Mouse (Mus musculus) 416B (cell line): ENCODE results near the gene Pgc.
A peak's percentile ranks its signal among the peaks of the same experiment; 100 is the strongest.

Experiments
- DNase-seq: peaks from one replicate; pipeline ENCODE4 v3.0.0; 2011; ENCODE audit warnings: low read depth

Pgc gene

DNA sequence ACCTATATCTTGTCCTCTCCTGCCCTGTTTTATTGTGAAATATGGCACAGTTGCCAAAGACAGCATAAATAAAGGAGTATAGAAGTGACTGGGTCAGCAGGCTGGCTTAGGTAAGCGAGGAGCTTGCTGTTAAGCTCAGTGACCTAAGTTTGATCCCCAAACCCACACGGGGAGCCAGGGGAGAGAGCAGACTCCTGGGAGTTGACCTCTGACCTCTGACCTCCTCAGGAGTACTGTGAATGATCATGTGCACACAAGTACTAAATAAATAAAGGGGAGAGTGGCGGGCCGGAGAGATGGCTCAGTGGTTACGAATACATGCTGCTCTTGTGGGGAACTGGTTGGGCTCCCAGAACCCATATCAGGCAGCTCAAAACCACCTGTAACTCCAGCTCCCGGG lies 23.5 kb downstream of the Pgc start:
- no peak for DNase-seq

GRCm38 (mm10) chr17:47751811-47752210 lies 25.2 kb downstream of the Pgc start:
- DNase-seq = no peak

GRCm38 (mm10) chr17:47753130-47753775 lies 26.6 kb downstream of the Pgc start:
- no peak for DNase-seq

DNA sequence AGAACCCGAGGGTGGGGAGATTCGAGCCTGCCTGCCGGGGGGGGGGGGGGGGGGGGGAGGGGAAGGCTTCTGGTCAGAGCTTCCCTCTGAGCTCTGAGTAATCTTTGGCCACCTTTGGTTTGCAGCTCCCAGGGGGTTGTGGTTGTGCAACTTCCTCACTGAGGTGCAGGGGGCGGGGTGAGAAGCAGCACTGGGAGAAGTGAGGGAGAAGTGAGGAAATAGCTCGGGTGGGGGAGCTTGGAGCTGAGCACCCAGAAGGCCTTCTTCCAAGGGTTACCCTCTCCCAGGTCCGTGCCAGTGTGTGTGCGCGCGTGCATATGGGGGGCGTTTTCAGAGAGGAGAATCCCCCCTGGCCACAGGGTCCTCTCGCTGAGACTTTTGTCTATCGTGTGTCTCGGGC lies 27.6 kb downstream of the Pgc start:
- DNase-seq = peak; percentile 95

DNA sequence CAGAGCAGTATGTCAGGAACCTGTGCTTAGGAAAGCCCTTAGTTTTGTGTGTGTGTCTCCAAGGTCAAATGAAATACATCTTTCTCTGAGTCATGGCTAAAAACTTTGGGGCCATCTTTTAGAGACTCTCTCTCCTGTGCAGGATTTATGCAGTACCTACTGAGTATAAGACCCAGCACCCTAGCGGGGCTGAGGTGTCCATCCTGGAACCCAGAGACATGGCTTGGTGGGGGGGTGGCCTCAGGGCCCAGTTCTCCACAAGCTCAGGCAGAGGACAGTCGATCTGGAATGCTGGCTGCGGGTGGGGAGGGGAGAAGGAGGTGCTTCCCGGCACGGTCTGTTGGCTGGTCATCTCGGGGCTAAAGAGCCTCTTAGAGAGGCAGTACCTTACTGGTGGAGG lies 29.7 kb downstream of the Pgc start:
- DNase-seq = peak; percentile 37

- DNase-seq = no peak
Measured at GRCm38 (mm10) chr17:47757056-47757610, 30.5 kb downstream of the Pgc start.

DNA sequence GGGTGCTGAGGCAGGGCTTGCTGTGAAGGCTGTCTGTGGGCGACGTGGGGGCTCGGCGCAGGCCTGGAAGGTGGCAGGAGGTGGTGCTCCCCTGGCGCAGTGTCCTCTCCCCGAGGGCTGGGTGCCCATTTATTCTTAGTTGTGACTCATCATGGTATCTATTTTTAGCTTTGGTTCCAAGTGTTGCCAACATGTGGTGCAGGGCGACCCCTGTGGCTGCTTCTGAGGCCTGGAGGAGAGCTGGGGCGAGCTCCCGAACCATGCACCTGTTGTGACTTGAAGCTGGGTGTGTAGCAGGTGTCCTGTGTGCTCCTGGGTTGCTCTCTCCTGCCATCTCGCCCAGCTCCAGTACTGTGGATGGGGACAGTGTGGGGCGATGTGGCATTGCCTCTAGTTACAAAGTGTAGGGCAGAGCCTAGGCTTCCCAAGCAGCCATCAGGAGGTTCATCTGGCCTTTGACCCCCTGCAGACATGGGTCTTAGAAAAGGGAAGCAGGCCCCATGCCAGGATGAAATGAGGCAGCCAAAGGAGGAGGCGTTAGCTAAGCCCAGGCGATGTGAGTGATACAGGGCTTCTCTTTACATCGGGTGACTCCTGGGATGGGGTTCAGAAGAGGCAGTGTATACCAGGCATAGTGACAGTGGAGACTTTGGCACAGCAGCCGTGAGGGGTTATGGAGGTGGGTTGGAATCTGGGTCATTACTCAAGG lies 33.2 kb downstream of the Pgc start:
- DNase-seq = peak; percentile 76

DNA sequence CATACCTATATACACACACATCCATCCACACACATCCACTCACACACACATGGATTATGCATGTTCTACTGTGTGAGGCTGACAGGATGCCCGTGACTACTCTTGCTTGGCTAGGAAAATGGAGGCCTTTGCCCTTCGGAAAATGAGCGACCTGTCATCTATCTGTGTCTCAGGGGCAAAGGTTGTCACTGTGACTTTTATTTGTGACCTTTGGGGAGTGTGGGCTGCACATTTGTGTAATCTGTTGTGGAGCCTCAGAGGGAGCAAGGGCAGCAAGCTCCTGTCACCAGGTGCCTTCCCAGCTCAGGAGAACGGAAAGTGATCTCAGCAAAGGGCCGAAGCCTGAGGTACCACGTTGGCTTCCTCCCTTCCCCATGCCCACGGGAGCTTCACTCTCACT lies 35.4 kb downstream of the Pgc start:
- no peak for DNase-seq

DNA sequence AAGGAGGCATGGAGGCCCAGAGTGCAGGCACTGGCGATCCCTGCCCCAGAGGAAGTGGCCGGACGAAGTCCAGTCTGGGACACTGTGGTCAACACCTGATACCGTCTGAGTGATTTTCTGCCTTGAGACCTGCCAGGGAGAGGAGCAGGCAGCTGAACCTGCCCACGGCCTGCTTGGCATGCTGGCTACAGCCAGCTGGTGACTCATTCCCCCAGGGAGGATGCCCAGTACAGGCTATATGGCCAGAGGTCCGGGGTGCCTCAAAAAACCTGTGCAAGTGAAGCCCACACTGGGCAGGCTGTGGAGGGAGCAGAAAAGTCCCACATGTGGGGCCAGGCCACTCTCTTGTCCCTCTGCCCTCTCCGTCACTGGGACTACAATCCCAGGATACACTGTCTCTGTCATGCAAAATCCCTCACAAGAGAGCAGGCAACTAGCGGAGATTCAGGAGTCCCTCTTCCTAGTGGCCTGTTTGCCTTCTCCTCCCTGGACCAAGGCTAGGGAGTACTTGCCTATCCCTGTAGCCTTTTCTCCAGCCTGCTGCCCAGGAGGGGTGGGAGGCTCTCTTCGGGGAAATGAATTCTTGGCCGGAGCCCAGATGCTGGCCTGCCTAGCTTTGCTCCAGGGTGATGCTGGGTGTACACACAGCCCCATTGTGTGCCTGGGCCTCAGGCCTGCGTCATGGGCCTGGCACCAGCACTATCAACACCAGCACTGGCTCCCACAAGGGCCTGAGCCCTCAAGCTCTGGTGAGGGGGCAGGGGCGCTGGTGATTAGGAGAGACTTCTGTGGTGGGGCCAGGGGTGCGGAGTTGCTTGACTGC lies 36.1 kb downstream of the Pgc start:
- peak; percentile 29 for DNase-seq

- no peak for DNase-seq
Measured at GRCm38 (mm10) chr17:47765986-47766385, 39.3 kb downstream of the Pgc start.

DNA sequence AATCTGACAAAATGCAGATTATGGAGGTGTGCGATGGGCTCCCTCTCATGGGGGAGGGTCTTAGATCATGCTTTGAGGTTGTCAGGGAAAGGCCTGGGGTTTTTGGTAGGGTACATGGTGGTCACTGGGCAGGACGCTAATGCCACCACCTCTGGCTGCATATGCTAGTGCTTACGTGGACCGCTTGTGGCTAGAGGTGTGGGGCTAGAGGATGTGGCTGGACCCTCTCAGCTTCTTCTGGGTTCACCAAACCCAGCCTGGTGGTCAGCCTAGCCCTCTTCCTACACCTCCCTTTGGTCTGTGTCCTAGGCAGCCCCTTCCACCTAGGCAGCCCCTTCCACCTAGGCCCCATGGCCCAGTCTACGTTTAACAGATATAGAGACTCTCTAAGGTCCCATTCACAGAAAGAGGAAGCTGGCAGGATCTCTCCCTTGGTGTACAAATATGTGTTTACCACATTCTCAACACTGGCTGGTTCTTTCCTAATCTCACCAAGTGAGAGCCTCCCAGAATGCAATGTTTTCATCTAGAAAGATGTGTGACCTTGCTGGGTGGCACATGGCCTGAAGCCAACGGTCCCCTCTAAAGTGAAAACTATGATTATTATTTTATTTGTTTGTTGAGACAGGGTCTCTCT lies 39.9 kb downstream of the Pgc start:
- peak; percentile 65 for DNase-seq

GRCm38 (mm10) chr17:47767081-47767455 lies 40.4 kb downstream of the Pgc start:
- DNase-seq = peak; percentile 64

DNA sequence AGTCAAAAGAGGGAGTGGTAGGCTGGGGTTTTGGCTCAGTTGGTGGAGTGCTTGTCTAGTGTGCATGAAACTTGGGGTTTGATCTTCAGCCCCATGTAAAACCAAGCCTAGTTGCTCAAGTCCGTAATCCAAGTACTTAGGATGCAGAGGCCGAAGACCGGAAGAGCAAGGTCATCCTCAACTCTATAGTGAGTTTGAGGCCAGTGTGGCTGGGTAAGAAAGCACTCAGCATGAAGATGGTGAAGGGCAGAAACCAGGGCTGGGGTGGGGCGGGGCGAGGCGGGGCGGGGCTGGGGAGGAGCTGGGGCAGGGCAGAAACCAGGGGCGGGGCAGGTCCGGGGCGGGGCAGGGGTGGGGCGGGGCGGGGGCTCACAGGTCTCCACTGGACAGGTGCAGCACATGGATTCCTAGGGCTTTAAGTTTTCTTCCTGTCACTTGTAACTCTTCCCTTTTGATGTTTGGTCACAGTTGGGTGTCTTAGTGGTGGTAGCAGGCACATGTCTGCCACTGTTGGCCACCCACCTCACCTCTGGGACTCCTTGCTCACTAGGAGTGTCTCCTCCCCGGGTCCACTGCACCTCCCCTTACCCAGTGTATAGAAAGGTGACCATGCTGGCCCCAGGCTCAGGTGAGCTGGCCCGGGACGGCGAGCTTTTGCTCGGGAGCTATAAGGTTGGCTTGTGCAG lies 41.0 kb downstream of the Pgc start:
- peak; percentile 26 for DNase-seq

DNA sequence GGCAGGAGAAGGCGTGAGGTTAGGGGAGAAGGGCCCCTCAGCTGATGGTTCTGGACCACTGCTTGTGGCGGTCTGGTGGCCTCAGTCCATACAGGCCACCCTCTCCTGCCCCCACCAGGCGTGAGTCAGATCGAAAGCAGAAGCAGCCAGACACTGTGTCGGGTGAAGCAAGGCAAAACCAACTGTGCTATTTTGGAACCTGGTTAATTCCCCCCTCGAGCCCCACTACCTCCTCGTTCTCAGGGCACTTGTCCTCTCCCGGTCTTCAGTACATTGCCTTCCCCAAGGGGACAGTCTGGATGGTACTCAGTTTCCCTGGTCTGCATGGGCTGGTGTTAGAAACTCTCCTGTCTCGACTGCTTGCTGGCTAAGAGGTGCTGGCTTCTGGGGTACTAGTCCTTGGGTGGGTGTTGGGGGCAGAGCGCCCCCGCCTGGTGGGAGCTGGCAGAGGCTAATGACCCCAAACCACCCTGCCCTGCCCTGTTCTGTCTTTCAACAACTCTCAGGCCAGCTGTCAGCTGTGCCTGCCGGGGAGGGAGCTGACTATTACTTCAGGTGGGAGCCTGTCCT lies 42.1 kb downstream of the Pgc start:
- DNase-seq = peak; percentile 75

DNA sequence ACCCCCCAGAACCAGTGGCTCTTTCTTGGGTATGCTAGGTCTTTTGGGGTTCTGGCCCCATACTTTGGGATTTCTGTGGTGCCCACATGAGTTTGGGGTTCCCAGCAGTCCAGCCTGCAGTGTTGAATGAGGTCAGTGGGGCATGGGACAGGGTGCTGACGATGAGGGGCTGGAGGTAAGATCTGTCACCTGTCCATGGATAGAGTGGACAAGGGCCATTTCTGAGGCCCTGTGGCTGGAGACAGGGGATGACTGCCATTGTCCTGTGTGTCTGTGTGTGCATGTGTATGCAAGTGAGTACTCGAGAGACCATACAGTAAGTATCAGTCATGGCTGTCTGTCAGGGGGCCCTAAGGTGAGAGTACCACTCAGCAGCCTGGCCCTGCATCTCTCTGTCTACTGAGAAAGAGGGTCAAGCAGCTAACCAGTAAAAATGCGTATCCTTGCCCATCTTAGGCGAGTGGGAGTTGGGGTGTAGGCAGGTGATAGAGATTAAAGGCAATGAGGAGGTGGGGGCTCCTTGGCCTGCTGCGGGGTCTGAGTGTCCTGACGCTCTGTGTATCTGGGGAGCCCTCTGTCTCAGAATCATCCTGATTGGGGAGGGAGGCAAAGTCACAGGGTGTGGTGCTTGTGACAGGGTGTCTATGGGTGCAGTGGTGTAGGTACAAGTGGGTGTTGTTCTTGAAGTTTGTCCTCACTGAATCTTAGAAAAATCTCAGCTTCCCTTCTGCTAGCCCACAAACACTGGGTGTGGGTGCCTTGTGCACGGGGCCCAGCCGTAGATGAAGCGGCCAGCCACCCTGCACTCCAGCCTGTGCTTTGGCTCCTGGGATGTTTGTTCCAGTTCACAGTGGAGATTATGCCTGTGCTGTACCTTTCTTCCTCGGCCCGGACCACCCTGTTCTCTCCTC lies 43.0 kb downstream of the Pgc start:
- DNase-seq = no peak

DNA sequence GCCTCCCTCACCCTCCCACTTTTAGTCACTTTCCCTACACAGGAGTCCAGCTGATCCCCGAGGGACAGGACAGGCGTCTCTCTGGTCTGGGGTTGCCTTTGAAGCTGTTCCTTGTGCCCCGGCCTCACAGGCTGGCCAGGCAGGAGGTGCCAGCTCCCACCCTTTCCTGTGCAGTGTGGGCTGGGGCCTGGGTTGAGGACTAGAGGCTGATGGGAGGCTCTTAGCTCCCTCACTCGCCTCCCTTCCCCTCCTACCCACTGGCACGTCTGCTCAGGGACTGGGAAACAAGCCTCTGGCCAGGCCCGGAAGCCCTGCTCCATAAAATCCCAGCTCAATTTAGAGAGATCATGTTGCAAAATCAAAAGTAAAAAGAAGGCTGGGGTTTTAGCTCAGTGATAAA lies 47.0 kb downstream of the Pgc start:
- no peak for DNase-seq

GRCm38 (mm10) chr17:47777141-47777540 lies 50.5 kb downstream of the Pgc start:
- no peak for DNase-seq

- DNase-seq = peak; percentile 81
Measured at GRCm38 (mm10) chr17:47780470-47780869, 53.8 kb downstream of the Pgc start.

DNA sequence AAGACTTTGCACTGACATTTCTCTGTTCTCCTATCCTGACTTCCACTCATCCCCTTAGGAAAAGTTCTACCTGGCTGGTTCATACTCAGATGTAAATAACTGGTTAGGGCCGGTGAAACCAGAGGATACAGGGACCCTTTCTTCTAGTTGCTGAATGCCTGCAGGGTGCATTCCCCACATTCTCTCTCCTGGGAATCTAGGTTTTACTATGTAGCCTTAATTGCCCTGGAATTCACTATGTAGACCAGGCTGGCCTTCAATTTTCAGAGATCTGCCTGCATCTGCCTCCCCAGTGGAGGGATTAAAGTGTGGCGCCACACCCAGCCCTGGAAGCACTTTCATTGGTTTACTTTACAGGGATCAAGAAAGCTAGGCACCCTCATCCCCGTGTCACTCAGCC lies 55.8 kb downstream of the Pgc start:
- no peak for DNase-seq
